Mouse (Mus musculus): Measurements from ENCODE around the gene Ppm1l.

DNA sequence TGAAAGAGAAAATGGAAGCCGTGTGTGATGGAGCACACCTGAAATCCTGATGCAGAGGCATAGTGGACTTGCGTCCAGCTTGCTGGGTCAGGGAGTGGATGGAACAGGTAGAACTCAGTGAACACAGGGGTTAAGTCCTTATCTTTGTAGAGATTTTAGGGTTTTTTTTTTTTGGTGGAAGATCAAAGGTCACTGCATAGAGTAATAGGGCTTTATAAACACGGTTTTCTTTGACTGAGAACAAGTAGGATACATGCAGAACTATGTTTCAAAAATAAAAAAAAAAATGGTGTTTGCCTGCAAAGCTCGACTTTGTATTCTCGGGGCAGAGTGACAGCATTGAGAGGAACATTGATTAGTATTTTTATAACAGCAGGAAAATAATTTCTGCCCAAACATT lies 75.6 kb downstream of the Ppm1l start:
- TF ChIP-seq CTCF (IDR thresholded peaks at IDR 0.05; ENCODE audit: extremely low read depth, insufficient read depth, insufficient read length, insufficient replicate concordance): no peak
- TF ChIP-seq POLR2A (IDR thresholded peaks at IDR 0.05; ENCODE audit: low read depth, low read length): no peak

Measured in spleen, adult 2 months (tissue).